Mouse (Mus musculus): ENCODE data around the gene Myo9a.
A peak's percentile ranks its signal among the peaks of the same experiment; 100 is the strongest.
"Not testable (repeated sequence)": the region's sequence is repeated elsewhere in the genome, so short reads cannot be mapped to it uniquely, and the experiment has no call there.

Gene Myo9a

DNA sequence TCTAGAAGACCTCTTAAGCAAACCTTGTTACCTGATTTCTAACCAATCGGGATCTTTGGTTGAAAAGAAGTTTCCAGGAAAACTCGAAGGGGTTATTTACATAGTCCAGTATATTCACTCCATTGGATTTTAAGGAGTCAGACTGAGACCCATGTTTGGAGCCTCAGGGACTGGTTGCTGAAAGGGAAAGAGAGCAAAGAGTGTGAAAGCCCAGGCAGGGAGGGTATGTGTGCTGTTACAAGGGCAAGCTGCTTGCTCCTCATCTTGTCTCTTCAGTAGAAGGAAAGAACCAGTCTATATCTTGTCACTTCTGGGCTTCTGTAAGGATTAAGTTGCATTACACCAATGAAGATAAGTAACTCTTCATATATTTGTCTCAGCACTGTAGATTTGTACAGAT, 1.3 kb downstream of the Myo9a start:
- DNase-seq, result no peak

DNA sequence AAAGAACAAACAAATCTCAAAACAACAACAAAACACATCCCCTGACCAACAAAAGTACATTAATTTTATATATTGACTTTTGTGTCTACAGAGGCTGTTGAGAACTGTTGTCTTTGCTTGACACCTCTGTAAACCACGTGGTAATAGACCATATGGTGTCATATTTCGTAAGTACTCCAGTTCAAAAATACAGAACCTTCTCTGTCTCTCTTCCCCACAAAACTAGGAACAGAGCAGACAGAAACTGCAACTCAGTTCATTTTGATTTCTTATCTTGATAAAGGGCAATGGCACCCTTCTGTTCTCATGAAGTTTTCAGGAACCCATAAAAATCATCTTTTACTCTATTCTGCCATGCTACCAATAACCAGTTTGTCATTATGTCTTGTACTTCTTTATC, 4.5 kb downstream of the Myo9a start:
- no peak for DNase-seq

DNA sequence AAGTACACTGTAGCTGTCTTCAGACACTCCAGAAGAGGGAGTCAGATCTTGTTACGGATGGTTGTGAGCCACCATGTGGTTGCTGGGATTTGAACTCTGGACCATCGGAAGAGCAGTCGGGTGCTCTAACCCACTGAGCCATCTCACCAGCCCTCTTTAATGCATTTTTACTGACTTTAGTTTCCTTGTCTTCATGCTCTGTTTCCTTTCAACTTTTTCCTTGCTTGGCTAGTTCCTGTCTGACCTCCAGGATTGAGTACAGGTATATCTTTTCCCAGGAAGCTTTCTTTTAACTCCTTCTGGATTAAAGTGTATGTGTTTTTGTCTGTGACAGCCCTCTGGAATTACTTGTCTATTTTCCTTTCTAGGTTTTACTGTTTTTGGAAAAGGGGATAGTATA, 6.3 kb downstream of the Myo9a start:
- DNase-seq, result not testable (repeated sequence)

DNA sequence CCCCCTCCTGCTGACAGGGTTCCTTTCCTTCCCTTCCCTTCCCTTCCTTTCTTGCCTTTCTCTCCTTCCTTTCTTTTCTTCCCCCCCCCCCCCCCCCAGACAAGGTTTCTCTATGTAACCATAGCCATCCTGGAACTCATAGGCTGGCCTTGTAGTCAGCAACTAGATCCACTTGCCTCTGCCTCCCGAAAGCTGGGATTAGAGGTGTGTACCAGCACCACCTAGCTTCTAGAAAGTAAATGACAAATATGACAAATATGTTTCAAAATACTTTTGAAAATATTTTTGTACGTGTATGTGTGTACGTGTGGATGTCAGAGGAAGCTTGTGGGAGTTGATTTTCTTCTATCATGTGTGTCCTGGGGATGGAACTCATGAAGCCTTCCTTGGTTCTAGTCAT, 9.8 kb downstream of the Myo9a start:
- no peak for DNase-seq

DNA sequence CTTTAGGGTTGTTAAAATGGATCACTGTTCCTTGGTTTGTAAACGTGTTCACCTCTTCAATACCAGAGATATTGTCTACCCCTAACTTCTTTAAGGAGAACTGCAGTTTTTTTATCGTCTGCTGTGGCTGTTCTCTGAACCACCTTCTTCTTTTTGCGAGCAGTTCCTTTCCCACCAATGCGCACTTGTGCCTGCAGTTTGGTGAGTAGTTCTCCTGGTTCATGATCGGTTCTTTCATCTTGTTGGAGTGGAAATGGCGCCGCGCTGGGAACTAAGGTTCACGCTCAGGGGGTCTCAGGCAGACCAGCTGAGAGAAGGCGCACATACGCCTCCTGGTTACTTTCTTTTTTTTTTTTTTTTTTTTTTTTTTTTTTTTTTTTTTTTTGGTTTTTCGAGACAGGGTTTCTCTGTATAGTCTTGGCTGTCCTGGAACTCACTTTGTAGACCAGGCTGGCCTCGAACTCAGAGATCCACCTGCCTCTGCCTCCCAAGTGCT, 16.3 kb downstream of the Myo9a start:
- not testable (repeated sequence) for DNase-seq

DNA sequence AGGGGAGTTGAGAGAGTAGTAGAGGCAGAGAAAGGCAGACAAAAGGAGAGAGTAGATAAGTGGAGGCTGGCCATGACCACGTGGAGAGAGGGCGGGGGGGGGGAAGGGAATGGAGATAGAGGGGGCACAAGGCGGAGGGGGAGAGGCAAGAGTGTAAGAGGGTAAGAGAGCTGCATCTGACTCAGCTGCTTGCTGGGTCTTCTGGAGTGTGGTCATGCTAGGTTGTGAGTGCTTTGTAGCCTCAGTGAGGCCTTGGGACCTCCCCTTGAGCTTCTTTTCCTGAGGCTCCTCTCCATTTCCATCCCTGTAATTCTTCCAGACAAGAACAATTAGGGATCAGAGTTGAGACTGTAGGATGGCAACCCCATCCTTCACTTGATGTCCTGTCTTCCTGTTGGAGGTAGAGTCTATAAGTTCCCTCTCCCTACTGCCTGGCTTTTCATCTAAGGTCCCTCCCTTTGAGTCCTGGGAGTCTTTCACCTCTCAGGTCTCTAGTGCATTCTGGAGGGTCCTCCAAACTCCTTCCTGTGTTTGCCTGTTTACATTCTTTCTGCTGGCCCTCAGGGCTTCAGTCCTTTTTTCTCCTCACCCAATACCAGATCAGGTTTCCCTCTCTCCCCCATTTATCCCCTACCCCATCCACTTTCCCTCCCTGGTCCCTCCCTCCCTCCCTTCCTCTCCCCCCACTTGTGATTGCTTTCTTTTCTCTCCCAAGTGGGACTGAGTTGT, 55.5 kb downstream of the Myo9a start:
- not testable (repeated sequence) for DNase-seq

DNA sequence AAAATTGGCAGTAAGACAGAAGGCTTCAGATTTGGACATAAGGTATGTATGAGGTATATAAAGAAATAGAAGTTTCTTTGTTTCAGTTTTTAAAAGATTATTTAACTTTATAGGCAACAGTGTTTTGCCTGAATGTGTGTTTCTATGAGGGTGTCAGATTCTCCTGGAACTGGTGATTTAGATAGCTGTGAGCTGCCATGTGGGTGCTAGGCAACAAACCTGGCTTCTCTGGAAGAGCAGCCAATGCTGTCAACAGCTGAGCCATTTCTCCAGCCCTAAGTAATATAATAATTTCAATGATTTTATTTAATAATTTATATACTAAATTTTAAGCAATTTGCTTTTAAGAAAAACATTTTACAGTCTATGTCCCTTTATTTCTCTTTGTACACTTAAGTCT, 133.9 kb downstream of the Myo9a start:
- DNase-seq, result no peak

DNA sequence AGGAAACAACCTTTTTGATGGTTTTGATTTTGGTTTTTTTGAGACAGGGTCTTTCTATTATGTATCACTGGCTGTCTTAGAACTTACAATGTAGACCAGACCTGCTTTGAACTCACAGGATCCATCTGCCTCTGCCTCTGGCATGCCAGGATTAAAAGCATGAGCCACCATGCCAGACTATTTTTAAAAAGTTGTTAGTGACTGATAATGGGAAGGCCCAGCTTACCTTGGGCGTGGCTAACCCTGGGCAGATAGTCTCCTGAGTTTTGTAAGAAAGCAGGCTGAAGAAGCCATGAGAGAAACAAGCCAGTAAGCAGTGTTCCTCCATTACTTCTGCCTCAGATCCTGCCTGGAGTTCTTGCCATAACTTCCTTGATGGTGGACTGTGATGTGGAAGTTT, 152.7 kb downstream of the Myo9a start:
- no peak for DNase-seq

DNA sequence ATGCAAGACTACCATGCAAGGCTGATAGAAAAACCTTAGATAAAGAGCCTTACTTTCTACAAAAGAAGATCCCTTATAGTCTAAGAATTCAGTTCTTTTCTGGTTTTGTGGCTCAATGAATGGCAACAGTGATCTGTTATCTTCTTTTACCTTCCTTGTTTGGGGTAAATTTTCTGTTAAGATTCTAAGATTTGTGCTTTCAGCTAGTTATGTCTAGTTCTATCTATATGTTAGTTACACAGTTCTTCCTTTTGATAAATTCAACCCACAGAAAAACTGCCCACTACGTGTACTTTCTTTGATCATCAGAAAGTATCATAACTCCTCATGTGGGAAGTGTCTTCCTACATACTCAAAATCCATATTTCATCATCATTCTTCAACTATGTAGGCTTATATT, 164.1 kb downstream of the Myo9a start:
- DNase-seq, result no peak

DNA sequence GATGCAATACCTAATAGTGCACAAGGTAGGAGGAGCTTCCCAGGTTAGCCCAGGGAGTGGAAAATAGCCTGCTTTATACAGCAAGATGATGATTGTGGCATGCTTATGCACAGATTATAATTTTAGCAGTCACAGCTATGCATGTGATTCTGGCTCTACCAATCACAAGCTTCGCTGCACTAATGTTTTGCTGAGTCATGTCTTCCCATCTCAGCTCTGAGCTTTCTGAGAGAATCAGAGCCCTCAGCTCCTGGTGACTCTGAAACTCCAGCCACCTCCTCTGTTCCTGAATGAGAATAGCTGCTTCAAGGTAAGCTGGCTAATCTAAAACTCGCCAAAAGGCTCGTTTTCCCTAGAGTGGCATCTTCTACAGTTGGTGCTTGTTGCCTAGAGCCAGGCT, 179.6 kb downstream of the Myo9a start:
- no peak for DNase-seq

DNA sequence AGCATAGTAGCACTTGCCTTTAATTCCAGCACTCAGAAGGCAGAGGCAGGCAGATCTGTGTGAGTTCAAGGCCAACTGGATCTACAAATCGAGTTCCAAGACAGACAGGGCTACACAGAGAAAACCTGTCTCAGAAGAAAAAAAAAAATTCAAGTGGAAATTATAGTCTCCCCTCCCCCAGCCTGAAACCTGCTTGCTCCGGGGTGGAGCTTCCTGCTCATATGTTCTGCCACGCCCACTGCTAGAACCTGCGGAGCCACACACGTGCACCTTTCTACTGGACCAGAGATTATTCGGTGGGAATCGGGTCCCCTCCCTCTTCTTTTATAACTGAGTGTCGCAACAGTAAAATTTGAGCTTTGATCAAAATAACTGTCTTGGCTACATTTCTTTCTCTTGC, 185.2 kb downstream of the Myo9a start:
- not testable (repeated sequence) for DNase-seq

DNA sequence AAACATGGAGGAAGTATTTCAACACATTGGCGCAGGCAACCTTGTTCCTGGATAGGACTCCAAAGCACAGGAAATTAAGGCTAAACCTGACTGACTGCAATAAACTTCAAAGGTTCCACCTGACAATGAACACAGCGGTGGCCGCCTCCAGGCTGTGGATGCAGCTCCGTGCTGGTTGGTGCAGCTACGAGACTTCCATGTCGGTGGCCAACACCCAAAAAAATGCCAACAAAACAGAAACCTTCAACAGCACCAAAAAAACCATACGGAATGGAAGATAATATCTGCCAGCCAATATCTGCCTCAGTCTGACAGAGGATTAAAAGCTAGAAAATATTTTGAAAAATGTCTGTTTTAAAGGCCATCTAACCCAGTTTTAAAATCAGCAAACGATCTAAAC, 187.8 kb downstream of the Myo9a start:
- no peak for DNase-seq

DNA sequence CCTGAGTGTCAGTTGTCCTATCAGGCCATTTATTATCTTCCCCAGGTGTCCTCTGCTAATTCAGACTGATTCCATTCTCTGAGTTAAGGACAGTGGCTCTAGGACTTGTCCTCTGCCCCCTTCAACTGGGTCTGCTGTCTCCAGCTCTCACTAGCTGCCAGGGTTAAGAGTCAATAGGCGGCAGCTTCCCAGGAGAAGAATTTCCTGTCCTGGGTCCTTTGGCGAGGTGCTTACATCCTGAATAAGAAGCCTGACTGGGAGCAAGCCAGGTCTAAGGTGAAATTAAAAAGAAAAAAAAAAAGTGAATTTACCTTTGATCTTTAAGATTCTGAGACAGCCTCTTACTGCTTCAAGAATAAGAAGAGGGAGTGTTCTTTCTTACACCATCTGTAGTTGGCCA, 189.0 kb downstream of the Myo9a start:
- no peak for DNase-seq

DNA sequence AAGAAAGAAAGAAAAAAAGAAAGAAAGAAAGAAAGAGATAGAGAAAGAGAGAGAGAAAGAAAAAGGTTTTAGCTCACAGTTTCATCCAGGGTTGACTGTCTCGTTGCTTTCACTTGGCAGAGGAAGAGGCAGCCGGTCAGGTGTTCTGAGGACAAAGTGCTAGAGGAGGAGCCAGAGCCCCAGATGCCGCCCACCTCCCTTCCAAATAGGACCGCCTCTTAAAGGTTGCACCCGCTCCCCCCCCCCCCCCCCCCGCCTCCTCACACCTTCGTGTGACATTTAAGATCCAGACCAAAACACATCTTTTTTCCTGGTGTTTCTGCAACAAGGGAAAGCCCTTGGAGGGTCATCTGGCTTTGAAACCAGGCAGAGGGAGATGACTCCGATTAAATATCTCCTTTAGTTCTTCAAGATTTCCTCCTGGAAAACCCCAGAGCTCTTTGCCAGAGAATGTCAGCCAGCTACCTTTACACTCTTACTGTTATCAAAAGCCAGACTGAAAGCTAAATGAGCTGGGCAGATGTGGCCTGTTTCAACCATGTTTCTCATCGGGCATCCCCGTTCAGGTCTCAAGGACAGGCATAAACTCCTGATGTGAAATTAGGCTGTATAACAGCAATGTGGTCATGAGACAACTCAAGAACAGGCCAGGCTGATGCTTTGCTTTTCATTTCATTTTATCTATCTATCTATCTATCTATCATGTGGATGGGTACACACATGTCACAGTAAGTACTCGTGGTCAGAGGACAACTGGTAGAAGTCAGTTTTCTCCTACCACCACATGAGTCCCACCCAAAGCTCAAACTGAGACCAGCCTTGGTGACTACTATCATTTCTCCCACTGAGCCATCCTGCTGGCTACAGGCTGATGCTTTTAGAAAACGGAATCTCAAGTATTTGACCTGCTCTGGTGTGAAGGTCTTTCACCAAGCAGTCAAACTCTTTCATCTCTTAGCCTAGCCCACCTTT, 190.5 kb downstream of the Myo9a start:
- no peak for DNase-seq

DNA sequence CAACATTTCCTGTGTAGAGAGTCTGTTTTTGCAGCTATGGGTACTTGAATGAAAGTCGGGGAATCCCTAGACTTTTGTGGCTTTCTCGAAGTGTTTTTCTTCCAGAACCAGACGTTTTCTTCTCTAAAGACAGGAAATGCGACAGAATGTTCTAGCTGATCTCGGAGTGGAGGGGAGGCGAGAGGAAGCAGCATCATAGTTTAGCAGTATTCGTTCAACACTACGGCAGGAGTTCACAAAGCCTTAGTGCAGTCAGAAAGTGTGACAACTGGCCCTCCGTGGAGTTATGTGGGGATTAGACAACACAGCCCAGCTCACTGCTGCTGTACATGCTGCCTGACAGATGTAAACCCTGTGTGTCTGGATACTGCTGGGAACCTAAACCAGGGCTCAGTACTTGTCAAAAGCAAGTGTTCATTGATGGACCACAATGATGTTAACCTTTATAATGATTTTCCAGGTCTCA, 191.2 kb downstream of the Myo9a start:
- DNase-seq, result no peak

DNA sequence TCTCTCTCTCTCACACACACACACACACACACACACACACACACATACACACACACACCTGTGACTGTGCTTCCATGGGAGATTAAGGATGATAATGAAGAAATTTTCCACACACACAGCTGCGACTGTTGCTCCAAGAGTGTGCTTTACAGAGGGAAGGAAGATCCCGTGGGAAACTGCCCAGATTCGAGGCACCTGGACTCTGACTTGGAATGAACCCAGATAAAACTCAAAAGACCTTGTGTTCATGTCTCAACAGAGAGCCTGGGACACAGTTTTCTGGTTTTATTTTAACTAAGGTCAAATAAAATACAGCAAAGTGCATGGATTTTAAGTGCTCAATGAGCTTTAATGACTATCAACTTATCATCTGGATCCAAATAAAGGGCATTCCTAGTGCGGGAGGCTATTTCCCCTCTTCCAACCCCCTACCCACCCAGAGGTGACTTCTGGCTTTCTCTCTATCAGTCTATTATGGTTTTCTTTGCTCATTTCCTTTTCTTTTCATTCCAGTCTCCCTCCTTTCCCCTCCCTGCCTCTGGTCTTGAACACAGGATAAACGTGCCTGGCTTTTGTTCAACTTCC, 191.9 kb downstream of the Myo9a start:
- DNase-seq, result peak; percentile 30

DNA sequence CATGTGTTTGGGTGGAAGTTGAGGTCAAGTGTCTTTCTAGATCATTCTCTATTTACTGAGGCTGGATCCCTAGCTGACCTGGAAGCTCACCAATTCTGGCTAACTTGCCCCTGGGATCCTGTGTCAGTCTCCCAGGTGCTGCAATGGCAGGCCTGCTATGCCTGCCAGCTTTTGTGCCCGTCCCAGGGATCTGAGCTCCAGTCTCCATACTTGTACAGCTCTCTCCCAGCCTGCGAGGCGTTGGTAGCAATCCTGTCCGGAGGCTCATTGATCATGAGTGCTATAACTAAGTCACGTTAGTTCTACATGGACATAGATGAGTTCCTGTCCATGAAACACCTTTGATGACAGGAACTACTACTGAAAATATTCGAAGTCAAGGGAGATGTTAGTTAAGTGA, 193.1 kb downstream of the Myo9a start:
- DNase-seq, result no peak

DNA sequence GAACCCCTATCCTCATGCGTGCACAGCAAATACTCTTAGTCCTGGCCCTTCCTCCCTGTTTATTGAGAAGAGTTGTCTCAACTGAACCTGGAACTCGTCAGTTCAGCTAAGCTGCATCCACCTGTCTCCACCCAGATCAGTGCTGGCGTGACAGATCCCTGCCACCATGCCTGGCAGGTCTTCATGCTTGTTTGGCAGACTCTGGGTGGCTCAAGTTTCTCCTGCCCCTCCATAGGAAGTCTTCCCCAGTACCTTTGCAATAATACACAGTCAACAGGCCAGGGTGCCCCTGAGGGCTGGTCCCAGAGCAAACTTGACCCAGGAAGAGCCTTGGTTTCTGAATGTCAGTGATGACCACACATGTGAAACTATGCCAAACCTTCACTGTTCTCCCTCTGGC, 194.5 kb downstream of the Myo9a start:
- DNase-seq, result no peak

DNA sequence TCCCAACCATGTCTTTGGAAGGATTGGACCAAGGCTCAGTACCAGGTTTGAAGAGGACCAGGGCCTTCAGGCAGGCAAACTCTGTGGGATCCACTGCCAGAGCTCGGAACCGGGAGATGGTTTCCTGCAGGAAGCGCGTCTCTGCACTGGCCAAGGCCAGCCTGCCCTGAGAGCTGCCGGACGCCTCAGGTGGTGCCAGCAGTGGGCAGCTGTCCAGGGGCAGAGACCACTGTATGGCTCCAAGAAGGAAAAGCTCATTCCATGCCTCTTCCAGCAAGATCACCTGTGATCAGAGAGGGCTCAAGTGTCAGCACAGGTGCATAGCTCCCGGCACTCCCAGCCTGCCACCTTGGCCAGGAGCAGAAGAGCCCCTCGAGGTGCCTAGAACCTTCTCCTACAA, 196.6 kb downstream of the Myo9a start:
- no peak for DNase-seq

DNA sequence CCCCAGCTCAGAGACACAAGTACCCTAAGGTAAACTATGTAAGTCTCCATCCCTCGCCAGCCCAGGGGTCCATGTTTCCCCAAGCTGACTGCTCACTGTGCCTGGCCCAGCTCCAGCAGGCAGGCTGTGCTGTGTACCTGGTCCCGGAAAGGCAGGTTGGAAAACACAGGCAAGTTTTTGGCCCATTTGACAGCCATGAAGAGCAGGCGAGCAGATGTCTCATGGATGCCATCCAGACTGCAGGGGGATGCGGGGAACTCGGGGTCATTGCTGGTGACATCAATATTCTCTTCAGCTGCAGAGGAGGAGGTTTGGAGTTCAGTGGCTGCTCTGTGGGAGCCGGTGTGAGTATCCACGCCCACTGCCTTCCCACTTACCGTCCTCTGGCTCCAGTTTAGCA, 197.5 kb downstream of the Myo9a start:
- no peak for DNase-seq

DNA sequence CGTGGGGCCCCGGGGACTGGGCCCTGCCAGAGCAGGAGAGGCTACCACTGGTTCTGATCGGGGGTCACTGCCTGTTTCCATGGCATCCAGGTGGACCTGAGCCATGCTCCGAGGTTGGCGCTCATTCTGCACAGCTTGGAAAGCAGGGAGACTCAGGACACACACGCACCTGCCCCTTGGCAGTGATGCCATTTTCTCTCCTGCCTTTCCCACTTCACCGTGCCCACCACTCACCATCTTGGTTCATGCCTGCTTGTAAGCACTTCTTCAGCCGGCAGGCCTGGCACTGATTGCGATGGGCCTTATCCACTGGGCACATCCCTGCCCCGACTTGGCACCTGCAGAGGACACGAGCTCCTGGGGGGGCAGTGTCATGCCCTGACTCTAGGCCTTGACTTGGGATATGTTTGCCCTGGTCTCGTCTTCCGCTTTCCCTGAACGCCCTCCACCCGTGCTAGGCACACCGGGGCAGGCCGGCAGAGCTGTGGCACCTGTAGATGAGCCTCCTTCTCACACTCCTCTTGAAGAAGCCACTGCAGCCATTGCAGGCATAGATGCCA, 198.1 kb downstream of the Myo9a start:
- DNase-seq, result no peak

DNA sequence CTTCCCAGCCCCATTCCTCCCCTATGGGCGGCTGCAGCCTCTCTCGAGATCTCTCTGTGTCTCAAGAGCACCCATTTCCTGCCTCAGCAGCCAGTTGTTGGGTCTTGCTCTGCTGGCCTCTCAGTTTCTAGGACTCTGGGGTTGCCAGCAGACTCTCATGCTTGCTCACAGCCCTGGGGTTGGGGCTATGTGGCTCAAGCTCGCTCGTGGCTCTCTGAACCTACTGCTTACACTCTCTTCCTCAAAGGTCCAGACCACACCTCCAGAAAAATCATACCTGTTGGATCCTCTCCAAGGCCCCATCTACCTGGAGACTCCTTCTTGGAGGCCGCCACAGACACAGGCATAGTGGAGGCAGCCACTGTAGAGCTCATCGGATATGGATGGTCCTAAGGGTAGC, 198.8 kb downstream of the Myo9a start:
- no peak for DNase-seq

DNA sequence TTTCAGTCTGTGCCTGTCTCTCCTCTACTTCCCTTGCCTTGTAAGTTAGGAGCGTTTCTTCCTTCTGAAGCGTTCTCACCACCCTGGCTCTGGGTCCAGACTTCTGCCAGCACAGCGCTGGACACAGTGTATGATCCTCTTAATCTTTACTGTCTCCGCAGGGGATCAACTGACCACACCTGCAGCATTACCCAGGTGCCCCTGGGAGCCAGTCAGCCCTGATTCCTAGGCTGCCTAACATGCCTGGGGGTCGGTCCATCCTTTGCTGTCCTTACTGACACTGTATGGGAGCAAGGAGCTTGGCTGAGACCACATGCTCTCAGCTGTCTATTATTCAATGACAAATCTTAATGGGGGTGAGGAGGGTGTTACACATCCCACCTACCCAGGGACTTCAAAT, 199.3 kb downstream of the Myo9a start:
- DNase-seq, result no peak
